Mouse (Mus musculus) left cerebral cortex, postnatal 14 days (tissue): Measurements from ENCODE around the gene Zswim3. TPM values are rescaled to one million over a fixed set of nuclear protein-coding genes. Genes with fewer than 3 reads are reported as not detected.
"Not testable (repeated sequence)": the region's sequence is repeated elsewhere in the genome, so short reads cannot be mapped to it uniquely, and the experiment has no call there.

Experiments
- DNase-seq, 2 experiments: peaks; one replicate each; pipeline ENCODE4 v3.0.0; 2021 to 2022; ENCODE audit warnings: low spot score in 2 of 2, mixed read lengths in 1 of 2
- intact Hi-C: fragments of 180-260 bp; cut with DNase I; formaldehyde crosslinking; loops from one replicate; pipeline ENCODE4 v1.15.1; 2025
- total RNA-seq, 2 experiments: library from RNA; stranded (reverse); gene quantifications; 2 replicates each; pipeline ENCODE4 v1.2.3; 2021

Zswim3 gene
- total RNA-seq, 2 experiments from 2014 or later = 7.7 to 8.3 TPM

GRCm38 (mm10) chr2:164778809-164779208 is 26.1 kb upstream of the Zswim3 start:
- intact Hi-C loops = no loop called here
- DNase-seq = no peak

- intact Hi-C loops = no loop called here
- DNase-seq = no peak
Observed at GRCm38 (mm10) chr2:164779481-164780086, 25.3 kb upstream of the Zswim3 start, which contains the start of gene Tnnc2. Gene Tnnc2, minus strand, starts transcription at chr2:164779967.

GRCm38 (mm10) chr2:164781876-164782275 is 23.0 kb upstream of the Zswim3 start:
- intact Hi-C loops = no loop called here
- DNase-seq = no peak

GRCm38 (mm10) chr2:164783926-164784581 is 20.8 kb upstream of the Zswim3 start:
- intact Hi-C loops = no loop called here
- no peak for DNase-seq

GRCm38 (mm10) chr2:164784869-164785420 is 20.0 kb upstream of the Zswim3 start:
- intact Hi-C loops = no loop called here
- no peak for DNase-seq

GRCm38 (mm10) chr2:164785481-164786387 is 19.2 kb upstream of the Zswim3 start, which contains the start of gene Snx21:
Gene Snx21, plus strand, starts transcription at chr2:164785823.
- intact Hi-C loops = no loop called here
- DNase-seq = peak; percentile 75 to 82

GRCm38 (mm10) chr2:164786388-164786885 is 18.5 kb upstream of the Zswim3 start:
- intact Hi-C loops = no loop called here
- DNase-seq = no peak

- intact Hi-C loops = no loop called here
- no peak for DNase-seq
Observed at GRCm38 (mm10) chr2:164787032-164787431, 17.9 kb upstream of the Zswim3 start.

- DNase-seq = no peak
- intact Hi-C loops = no loop called here
Observed at GRCm38 (mm10) chr2:164787779-164788178, 17.1 kb upstream of the Zswim3 start.

GRCm38 (mm10) chr2:164788411-164788810 is 16.5 kb upstream of the Zswim3 start:
- intact Hi-C loops = no loop called here
- DNase-seq = no peak

- intact Hi-C loops = no loop called here
- DNase-seq = no peak
Observed at GRCm38 (mm10) chr2:164790451-164790850, 14.4 kb upstream of the Zswim3 start.

- intact Hi-C loops = no loop called here
- no peak for DNase-seq
Observed at GRCm38 (mm10) chr2:164791841-164792261, 13.0 kb upstream of the Zswim3 start.

GRCm38 (mm10) chr2:164792400-164793190 is 12.3 kb upstream of the Zswim3 start:
- intact Hi-C loops = no loop called here
- no peak for DNase-seq

- peak; percentile 61 for DNase-seq
- intact Hi-C loops = no loop called here
Observed at GRCm38 (mm10) chr2:164793236-164793635, 11.7 kb upstream of the Zswim3 start.

GRCm38 (mm10) chr2:164793772-164794171 is 11.1 kb upstream of the Zswim3 start:
- intact Hi-C loops = no loop called here
- peak; percentile 16 to 46 for DNase-seq

GRCm38 (mm10) chr2:164794293-164794692 is 10.6 kb upstream of the Zswim3 start:
- intact Hi-C loops = no loop called here

GRCm38 (mm10) chr2:164795868-164796267 is 9.0 kb upstream of the Zswim3 start:
- intact Hi-C loops = no loop called here

More at GRCm38 (mm10) chr2:164794293-164794692, 10.6 kb upstream of the Zswim3 start:
- peak; percentile 87 to 94 for DNase-seq

GRCm38 (mm10) chr2:164798554-164798953 is 6.3 kb upstream of the Zswim3 start:
- intact Hi-C loops, DNase-seq: not testable (repeated sequence)

More at GRCm38 (mm10) chr2:164795868-164796267, 9.0 kb upstream of the Zswim3 start:
- DNase-seq = no peak
